Mouse (Mus musculus): Measurements from ENCODE around the gene Diras1. TPM values are rescaled to one million over a fixed set of nuclear protein-coding genes. Genes with fewer than 3 reads are reported as not detected.
"Not testable (repeated sequence)": the region's sequence is repeated elsewhere in the genome, so short reads cannot be mapped to it uniquely, and the experiment has no call there.

Gene Diras1
- total RNA-seq, 2 experiments from 2014 or later: not detected

DNA sequence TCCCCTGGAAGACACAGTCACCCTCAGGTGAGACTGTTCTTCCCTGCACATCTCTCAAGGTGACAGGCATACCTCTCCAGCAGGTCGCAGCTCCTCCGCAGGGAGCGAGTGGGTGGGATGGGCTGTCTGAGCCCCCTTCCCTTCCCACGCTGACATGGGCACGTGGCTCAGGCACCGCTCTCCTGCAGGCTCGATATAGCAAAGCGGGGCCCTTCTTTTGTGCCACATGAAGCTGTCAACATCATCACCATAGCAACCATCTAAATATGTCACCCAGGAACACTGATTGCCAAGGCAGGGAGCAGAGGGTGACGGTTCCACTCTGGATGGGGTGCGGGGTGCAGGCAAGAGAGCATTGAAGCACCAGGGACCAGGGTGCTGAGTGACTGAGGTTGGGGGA lies 24.3 kb downstream of the Diras1 start:
- ATAC-seq (replicated peaks; ENCODE audit: low FRiP score, low TSS enrichment, poor library complexity, severe bottlenecking): no peak

DNA sequence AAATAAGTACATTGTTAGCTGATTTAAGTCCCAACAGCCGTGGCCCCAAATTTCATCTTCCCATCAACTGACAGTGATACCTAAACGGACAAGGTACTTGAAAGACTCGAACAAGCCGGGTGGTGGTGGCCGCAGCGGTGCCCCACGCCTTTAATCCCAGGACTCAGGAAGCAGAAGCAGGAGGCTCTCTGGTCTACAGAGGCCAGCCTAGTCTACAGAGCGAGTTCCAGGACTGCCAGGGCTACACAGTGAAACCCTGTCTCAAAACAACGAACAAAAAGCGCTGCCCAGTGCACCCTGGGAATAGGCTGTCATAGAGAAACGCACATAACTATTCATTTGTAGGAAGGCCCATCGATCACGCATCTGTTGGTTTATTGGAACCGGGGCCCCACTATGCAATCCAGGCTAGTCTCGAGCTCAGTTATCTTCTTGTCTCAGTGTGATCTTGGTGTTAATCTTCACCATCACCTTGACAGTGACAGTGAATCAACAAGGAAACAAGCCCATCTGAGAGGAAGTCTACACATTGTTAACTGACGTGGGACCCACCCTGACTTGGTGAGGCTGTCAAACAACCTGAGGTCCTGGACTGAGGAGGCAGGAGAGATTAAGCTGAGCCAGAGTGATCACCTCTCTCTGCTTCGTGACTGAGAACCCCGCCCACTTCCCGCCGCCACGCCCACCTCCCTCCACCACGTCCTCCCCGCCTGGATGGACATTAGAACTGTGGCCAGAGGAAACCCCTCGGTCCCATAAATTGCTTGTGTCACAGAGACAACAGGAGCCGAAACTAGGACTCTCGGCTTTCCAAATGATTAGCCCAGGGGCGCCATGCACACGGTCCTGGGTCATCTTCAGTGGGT lies 25.0 kb downstream of the Diras1 start:
- ATAC-seq (replicated peaks; ENCODE audit: low FRiP score, low TSS enrichment, poor library complexity, severe bottlenecking): 0 out of 2 replicates have a peak, but pooled peaks have one; percentile 28

DNA sequence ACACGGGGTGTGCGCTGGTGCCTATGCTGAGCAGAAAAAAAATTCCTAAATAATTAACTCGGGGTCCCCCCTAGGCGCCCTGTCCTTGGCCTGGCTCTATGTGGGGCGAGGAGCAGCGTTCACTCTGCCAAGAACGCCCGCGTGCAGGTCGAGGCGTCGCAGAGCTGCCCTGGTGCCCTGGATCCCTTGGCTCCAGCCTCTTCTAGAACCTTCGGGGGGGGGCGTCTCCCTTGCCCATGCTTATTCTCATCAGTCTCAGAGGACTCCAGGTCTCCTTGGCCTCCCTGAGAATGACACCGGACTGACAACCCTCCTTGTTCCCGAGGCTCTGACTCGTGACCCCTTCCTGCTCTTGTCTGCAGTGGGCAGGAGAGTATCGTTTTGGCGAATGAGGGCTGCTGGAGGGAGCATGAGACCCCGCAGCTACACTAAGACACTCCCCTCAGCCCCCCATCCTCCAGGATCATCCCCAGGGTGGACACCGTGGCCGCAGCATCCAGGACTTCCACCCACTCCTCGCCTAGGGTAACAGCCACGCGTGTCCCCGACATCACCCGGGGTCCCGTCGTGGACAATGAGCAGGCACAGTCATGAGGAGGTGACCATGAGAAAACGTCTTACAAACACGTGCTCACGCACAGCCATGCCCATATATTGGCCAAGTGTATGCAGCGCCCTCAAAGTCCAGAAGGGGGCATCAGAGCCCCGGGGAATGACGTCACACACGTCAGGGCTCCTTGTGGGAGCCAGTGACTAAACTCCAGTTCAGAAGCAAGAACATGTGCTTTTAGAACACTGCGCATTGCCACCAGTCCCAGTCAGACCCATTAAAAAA lies 25.9 kb downstream of the Diras1 start:
- ATAC-seq (replicated peaks; ENCODE audit: low FRiP score, low TSS enrichment, poor library complexity, severe bottlenecking): peak; percentile 83

DNA sequence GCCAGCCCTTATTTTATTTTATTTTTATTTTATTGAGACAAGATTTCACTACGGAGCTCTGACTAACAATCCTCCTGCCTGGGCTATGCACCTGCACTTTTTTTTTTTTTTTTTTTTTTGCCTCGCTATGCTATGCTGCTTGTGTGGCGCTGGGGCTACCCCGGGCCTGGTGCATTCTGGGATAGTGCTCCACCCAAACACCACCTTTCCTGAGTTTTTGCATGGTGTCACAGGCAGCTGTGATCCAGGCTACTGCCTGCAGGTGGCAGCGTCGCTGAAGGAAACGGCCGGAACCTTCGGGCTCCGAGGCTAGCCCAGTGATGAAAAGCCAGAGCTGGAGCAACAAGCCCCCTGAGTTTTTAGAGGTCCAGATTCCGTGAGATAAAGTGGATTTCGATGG lies 26.7 kb downstream of the Diras1 start:
- peak; percentile 72 for ATAC-seq (replicated peaks; ENCODE audit: low FRiP score, low TSS enrichment, poor library complexity, severe bottlenecking)

DNA sequence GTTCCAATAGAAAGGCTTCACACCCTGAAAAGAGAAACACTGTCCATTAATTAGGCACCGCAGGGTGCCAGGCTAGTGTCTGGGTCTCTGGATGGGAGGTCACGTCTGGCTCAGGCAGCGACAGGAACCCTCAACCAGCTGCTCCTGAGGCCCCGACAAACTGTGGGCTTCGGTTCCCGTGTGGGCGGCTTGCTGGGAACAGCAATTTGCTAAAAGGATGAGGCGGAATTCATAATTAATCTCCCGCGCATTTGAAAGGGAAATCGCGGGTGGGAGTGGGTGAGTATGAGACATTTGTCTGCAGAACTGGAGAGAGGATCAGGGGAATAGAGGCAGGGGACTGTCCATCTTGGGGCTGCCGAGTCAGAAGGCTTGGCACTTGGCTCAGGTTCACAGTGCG lies 27.4 kb downstream of the Diras1 start:
- no peak for ATAC-seq (replicated peaks; ENCODE audit: low FRiP score, low TSS enrichment, poor library complexity, severe bottlenecking)

DNA sequence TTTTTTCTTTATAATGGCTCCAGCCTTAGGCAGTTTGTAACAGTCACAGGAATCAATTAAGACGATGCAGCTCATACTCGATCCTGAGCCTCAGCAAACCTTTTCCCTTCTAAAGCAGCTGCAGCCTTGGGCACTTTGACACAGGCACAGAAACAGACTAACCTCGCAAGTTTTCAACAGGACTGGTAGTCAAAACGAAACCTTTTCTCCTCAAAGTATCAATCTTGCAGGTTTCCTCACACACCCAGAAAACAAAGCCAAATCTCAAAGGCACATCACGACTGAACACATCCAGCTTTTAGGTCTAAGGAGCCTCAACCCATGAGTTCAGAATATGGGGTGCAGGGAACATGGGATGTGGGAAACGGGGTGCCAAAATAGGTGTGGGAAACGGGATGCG lies 28.1 kb downstream of the Diras1 start:
- no peak for ATAC-seq (replicated peaks; ENCODE audit: low FRiP score, low TSS enrichment, poor library complexity, severe bottlenecking)

DNA sequence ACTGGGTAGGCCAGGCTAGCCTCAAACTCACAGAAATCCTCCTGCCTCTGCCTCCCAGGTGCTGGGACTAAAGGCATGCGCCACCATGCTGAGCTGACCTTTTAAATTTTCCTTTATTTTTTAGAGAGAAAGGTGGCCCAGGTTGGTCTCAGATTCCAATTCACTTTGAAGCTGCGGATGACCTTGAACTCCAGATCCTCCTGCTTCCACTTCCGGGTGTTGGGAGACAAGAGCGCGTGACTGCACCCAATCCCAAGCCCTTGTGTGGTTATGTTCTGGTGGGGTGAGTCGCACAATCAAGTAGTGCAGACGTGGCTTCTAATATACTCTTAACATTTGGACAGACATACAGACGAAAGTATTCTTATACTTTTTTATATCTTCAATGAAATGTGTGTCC lies 29.0 kb downstream of the Diras1 start:
- ATAC-seq (replicated peaks; ENCODE audit: low FRiP score, low TSS enrichment, poor library complexity, severe bottlenecking): no peak

DNA sequence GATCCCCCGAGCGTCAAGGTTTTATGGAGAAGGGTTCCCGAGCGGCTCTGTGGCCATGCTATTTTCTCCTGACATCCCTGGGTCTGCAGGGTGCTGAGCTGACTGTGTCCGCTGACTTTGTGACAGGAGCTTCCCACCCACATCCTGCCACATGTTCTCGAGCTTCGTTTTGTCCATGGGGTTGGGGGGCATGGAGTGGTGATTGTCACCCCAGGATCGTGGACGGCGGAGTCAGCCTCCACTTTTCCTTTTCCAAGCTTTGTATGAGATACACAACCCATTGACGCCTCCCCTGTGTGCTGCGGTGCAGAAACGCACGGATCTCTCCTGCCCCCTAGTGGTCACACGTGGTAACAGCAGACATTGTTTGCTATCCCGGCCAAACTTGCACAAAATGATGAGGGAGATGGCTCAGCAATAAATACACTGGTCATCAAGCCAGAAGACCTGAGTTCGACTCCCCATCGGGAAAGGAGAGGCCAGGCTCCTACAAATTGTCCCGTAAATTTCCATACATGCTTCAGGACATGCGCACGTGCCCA lies 30.3 kb downstream of the Diras1 start:
- ATAC-seq (replicated peaks; ENCODE audit: low FRiP score, low TSS enrichment, poor library complexity, severe bottlenecking): 0 out of 2 replicates have a peak, but pooled peaks have one; percentile 11

DNA sequence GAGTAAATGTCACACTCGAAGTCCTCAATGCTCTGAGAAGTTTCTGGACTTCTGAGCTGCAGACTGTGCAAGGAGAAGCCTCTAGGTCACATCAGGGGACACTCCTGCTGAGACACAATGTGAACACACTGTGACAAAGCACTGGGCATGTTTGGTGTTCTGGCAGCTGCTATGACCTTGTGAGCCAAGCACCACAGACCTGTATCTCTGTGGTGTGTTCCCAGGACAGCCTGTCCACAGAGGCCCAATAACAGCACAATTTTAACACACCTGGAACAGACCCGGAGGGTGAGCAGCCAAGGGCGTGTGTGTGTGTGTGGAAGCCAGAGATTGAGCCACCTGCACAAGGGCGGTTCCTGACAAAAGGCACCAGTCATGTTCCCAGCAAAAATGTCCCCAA lies 30.8 kb downstream of the Diras1 start:
- no peak for ATAC-seq (replicated peaks; ENCODE audit: low FRiP score, low TSS enrichment, poor library complexity, severe bottlenecking)

DNA sequence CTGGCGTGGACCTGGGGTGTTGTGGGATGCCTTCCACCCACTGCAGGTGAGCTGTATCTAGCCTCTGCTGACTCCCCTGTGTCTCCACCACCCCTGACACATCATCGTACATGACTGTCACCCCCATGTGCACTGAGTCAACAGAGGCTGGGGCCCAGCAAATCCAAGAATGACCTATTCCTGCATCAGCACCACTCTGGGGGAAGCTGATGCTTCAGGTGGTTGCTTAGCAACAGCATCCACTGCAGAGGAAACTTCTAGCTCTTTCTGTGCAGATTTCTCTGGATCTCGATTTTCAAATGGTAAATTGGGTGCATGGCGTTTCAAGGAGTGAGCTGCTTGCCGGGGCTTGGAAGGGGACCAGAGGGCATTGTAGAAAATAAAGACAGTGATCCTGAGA lies 32.2 kb downstream of the Diras1 start:
- ATAC-seq (replicated peaks; ENCODE audit: low FRiP score, low TSS enrichment, poor library complexity, severe bottlenecking): no peak

DNA sequence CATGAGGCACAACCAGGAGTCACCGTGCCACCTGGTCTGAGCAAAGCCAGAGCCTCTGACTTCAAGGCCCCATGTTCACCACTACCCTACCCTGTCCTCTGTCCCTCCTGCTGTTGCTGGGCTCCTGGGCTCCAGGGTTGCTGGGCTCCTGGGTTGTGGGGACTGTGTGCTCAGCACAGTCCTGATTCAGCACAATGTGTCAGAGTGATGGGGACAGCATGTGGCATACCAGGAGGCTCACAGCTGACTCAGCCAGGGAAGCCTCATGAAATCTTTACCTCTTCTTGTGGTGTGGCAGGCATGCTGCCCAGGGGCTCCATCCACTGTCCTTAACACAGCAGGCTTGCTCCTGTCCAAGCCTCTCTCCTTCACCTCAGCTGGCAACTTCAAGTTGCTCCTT lies 33.5 kb downstream of the Diras1 start:
- ATAC-seq (replicated peaks; ENCODE audit: low FRiP score, low TSS enrichment, poor library complexity, severe bottlenecking): no peak

DNA sequence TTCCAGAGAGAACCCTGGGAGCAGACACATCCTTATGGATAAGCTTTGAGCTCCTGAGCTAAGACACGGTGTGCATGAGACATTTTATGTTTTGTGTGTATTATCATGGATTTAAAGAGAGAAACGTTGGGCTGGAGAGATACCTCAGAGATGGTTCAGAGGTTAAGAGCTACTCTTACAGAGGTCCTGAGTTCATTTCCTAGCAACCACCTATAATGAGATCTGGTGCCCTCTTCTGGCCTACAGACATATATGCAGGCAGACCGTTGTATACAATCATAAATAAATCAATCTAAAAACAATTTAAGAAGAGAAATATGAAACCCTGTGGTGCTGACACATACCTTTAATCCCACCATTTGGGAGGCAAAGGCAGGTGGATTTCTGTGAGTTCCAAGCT lies 34.5 kb downstream of the Diras1 start:
- no peak for ATAC-seq (replicated peaks; ENCODE audit: low FRiP score, low TSS enrichment, poor library complexity, severe bottlenecking)

DNA sequence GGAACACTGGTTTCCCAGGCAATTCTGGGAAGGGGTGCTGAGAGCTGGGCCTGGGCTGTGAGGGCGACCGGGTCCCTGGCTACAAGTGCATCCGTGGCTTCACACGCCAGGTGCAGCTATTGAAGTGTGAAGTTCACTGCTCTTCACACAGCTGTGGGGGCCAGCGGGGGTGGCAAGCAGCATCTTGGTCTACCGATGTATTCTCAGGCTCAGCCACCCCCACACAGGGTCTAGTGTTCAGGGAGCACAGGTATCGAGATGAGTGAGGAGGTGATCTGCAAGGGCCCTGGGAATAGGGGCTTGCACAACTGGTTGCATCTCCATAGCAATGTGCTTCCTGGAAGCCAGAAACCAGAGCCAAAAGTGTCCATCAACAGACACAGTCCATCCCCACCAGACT lies 35.1 kb downstream of the Diras1 start:
- no peak for ATAC-seq (replicated peaks; ENCODE audit: low FRiP score, low TSS enrichment, poor library complexity, severe bottlenecking)

DNA sequence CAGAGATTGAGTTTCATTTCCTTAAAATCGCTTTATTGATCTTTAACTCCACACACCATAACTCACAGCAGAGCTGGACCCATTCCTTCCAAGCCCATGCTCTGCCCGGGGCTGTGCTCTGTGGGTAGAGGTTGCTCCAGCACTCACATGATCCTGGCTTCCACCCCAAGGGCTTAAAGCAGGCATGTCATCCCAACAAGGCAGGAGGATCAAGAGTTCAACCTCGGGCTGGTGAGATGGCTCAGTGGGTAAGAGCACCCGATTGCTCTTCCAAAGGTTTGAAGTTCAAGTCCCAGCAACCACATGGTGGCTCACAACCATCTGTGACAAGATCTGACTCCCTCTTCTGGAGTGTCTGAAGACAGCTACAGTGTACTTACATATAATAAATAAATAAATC lies 35.6 kb downstream of the Diras1 start:
- ATAC-seq (replicated peaks; ENCODE audit: low FRiP score, low TSS enrichment, poor library complexity, severe bottlenecking): not testable (repeated sequence)

DNA sequence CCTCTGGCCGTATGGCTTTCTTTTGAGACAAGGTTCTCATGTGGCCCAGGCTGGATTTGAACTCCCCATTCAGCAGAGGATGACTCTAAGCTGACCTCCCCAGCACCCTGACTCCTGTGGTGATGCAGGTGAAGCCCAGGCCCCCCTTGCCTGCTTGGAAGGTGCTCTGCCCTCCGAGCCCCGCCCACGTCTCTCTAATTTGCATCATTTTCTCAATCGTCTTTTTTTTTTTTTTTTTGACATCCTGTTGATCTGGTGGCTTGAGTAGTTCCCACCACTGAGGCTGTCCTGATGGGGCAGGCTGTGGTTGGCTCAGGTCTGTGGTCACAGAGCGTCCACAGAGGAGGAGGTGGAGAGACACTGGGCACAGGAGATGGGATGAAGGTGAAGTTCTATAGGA lies 36.0 kb downstream of the Diras1 start:
- no peak for ATAC-seq (replicated peaks; ENCODE audit: low FRiP score, low TSS enrichment, poor library complexity, severe bottlenecking)

DNA sequence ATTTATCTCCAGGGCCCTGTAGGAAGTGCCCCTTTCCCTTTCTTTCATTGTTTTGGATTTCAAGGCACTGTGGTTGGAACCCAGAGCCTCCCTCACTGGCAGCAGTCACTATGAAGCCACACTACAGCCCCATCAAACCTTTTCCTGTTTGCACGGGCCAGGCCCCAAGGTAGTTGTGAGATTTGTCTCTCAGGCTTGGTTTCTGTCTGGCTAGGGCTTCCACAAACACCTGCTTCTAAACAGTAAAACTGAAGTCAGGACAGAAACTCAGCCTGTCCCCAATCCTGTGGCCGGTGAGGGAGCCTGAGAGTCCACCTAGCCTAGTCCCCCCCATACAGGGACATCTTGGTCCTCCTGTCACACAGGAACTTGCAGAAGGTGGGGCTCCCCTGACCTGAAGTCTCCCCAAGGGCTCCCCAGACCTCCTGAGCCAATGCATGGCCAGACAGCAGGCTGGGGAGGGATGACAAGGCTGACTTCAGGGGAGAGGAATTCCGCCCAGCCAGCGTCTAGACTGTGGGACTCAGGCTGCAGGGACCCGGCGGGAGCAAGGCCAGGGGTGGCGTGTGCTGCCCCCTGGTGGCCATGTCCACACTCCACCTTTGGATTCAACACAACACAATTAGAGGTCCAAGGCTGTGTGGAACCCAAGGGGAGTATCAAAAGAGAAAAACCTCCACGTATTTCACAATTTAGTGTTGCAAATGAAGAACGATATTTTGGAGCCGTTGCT lies 37.6 kb downstream of the Diras1 start:
- ATAC-seq (replicated peaks; ENCODE audit: low FRiP score, low TSS enrichment, poor library complexity, severe bottlenecking): peak; percentile 75

DNA sequence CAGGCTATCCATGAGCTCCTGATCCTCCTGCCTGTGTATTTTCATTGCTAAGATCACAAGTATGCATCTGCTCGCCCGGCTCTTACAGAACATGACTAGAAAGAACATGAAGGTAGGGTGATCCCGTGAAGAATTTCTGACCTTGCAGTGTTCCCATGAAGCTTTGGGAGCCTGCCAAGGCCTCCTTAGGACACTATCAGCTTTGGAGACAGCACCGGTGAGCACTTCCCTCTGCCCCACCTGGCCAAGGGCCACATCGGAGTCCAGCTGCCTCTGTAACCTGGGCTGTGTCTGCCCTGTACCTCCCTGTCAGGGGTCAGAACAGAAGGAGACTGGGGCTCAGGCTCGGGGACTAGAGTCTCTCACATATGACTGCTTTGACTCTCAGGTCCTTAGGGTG lies 38.7 kb downstream of the Diras1 start:
- ATAC-seq (replicated peaks; ENCODE audit: low FRiP score, low TSS enrichment, poor library complexity, severe bottlenecking): no peak

DNA sequence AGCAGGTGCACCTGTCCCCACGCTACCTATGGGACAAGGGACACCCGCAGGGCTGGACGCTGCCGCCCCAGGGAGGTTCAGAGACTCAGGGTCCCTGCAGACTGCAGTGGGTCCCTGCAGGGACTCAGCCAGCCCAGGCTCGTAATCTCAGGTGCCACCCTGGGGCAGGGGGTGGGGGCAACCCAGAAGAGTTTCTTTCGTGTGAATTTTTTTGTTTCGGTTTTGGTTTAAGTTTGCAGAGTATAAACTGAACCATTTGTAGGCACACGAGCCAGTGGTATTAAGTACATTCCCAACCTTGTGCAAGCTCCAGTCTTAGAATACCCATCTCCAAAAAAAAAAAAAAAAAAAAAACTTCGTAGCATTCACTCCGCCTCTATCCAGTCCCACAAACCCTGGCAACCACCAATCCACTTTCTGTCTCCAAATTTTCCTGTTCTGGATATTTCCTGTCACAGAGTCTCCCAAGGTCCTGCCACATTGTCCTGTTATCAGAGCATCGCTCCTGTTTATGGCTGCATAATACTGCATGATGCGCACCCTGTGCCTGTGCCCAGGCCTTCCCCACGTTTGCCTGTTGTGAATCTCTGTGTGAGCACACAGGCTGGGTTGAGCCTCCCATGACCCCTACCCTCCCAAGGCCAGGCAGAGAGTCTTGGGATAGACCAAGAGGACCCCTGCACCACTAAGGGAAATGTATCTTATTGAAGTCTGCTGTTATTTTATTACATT lies 39.3 kb downstream of the Diras1 start:
- no peak for ATAC-seq (replicated peaks; ENCODE audit: low FRiP score, low TSS enrichment, poor library complexity, severe bottlenecking)

Measured in megakaryocyte-erythroid progenitor cell, adult 5-6 weeks (primary cell).